Mouse (Mus musculus): ENCODE measurements at regions not wholly inside any gene's neighbourhood (a gene's known extent, or its start where the extent isn't known, plus 50 kb on each side); places are given as distances from the start of the nearest gene placed in this dataset.

- Histone ChIP-seq H3K36me3 (replicated peaks; ENCODE audit: control insufficient read depth, insufficient read depth) (no peaks in the 10 kb centered on the region), H3K9me3 (ENCODE audit: control insufficient read depth, low read length) (no peaks in the 10 kb centered on the region)
Measured at GRCm38 (mm10) chr14:46220483-46220882, 158.7 kb upstream of the Gm15217 start.

GRCm38 (mm10) chr14:46221897-46222669, 157.1 kb upstream of the Gm15217 start:
- no peaks in the 10 kb centered on the region for H3K4me1 ChIP-seq (replicated peaks; ENCODE audit: control insufficient read depth, insufficient read depth, low read length)
- no peak overlapping the region for H3K4me2 ChIP-seq (replicated peaks)
- H3K27me3 ChIP-seq (ENCODE audit: control insufficient read depth, insufficient read depth, low read length): no peaks in the 10 kb centered on the region
- ATAC-seq (ENCODE audit: low FRiP score) (no peak), DNase-seq (ENCODE audit: low spot score) (no peak)
- H3K27ac ChIP-seq: no peak overlapping the region
- H3K9me3 ChIP-seq (ENCODE audit: control insufficient read depth, low read length): no peaks in the 10 kb centered on the region
- H3K9ac ChIP-seq: no peak overlapping the region
- H3K4me3 ChIP-seq (replicated peaks; ENCODE audit: low read length): no peak overlapping the region
- H3K36me3 ChIP-seq (replicated peaks; ENCODE audit: control insufficient read depth, insufficient read depth): no peaks in the 10 kb centered on the region
- WGBS: 82% methylated on average over 4 of the region's 4 CpGs

More at GRCm38 (mm10) chr14:46220483-46220882, 158.7 kb upstream of the Gm15217 start:
- H3K4me3 ChIP-seq (replicated peaks; ENCODE audit: low read length): no peak overlapping the region
- no peak overlapping the region for H3K27ac ChIP-seq
- H3K9ac ChIP-seq: no peak overlapping the region
- no peak for ATAC-seq (ENCODE audit: low FRiP score)
- no peaks in the 10 kb centered on the region for H3K27me3 ChIP-seq (ENCODE audit: control insufficient read depth, insufficient read depth, low read length)
- no peaks in the 10 kb centered on the region for H3K4me1 ChIP-seq (replicated peaks; ENCODE audit: control insufficient read depth, insufficient read depth, low read length)
- H3K4me2 ChIP-seq (replicated peaks): no peak overlapping the region
- 90% methylated on average over 4 of the region's 4 CpGs for WGBS
- no peak for DNase-seq (ENCODE audit: low spot score)

GRCm38 (mm10) chr14:46223008-46223407, 156.2 kb upstream of the Gm15217 start:
- no peak overlapping the region for H3K9ac ChIP-seq
- no peaks in the 10 kb centered on the region for H3K9me3 ChIP-seq (ENCODE audit: control insufficient read depth, low read length)
- no peak overlapping the region for H3K4me2 ChIP-seq (replicated peaks)
- no peaks in the 10 kb centered on the region for H3K4me1 ChIP-seq (replicated peaks; ENCODE audit: control insufficient read depth, insufficient read depth, low read length)
- no peak overlapping the region for H3K27ac ChIP-seq
- H3K27me3 ChIP-seq (ENCODE audit: control insufficient read depth, insufficient read depth, low read length): no peaks in the 10 kb centered on the region
- DNase-seq (ENCODE audit: low spot score) (no peak), ATAC-seq (ENCODE audit: low FRiP score) (no peak)
- H3K36me3 ChIP-seq (replicated peaks; ENCODE audit: control insufficient read depth, insufficient read depth): no peaks in the 10 kb centered on the region
- 67% methylated on average over 6 of the region's 6 CpGs for WGBS
- no peak overlapping the region for H3K4me3 ChIP-seq (replicated peaks; ENCODE audit: low read length)

DNA sequence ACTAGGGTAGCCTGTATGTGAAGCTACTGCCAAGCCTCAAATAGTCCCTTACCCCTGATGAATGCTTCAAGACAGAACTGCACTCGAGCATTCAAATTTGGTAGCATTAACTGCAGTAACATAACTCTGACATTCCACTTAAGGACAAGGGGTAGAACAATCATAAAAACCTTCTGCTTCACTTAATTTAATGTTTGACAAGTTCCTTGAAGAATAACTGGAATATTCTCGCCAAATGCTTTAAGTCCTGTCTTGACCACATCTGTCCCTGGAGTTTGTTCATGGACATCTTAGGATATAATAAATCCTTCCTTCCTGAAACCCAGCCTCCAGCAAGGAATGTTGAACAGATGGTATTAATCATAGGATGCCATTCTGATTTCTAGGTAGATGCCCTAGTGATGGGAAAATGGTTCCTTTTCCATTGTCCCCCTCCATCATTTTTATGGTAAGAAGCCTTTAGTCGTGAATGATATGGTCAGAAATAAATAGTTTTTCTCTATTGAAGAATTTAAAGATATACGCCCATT, 154.7 kb upstream of the Gm15217 start:
- 90% methylated on average over 4 of the region's 4 CpGs for WGBS

DNA sequence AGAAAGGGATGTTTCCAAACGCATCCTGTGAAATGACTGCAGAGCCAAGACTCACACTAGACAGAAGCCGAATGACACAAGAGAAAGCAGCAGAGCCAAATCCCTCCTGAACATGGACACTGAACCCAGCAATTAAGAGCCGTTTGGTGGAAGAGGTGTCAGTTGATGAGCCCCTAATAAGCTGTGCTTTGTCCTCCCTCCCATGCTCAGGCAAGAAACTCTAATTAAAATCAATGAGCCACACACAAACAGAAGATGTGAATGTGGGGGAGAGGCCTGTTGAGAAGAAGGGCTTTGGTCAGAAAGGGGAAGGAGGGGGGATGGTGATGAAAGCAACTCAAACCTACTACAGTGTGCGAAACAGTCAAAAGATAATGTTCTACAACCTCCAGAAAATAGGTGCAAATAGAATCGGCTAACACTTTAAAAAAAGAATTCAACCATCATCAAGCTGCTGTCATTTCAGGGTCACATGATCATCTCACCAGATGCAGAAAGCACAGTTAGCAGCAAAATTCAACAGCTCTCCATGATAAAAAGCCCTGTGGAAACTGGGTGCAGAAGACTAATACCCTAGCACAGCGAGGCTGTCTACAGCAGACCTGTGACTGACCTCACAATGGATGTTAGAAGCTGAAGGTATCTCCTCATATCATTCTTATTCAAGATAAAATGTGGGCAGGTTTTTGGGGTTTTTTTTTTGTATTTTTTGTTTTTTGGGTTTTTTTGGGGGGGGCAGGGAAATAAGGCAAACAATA, 153.2 kb upstream of the Gm15217 start:
- Histone ChIP-seq H3K4me3 (replicated peaks; ENCODE audit: low read length) (no peak overlapping the region), H3K27ac (no peak overlapping the region), H3K9ac (no peak overlapping the region), H3K27me3 (ENCODE audit: control insufficient read depth, insufficient read depth, low read length) (no peaks in the 10 kb centered on the region), H3K36me3 (replicated peaks; ENCODE audit: control insufficient read depth, insufficient read depth) (no peaks in the 10 kb centered on the region), H3K4me1 (replicated peaks; ENCODE audit: control insufficient read depth, insufficient read depth, low read length) (no peaks in the 10 kb centered on the region), H3K4me2 (replicated peaks) (no peak overlapping the region), H3K9me3 (ENCODE audit: control insufficient read depth, low read length) (no peaks in the 10 kb centered on the region)
- no peak for DNase-seq (ENCODE audit: low spot score)
- ATAC-seq (ENCODE audit: low FRiP score): no peak
- WGBS: 64% methylated on average over 6 of the region's 6 CpGs

More for the DNA sequence above, 154.7 kb upstream of the Gm15217 start:
- Histone ChIP-seq H3K9me3 (ENCODE audit: control insufficient read depth, low read length) (no peaks in the 10 kb centered on the region), H3K4me1 (replicated peaks; ENCODE audit: control insufficient read depth, insufficient read depth, low read length) (no peaks in the 10 kb centered on the region), H3K36me3 (replicated peaks; ENCODE audit: control insufficient read depth, insufficient read depth) (no peaks in the 10 kb centered on the region), H3K4me3 (replicated peaks; ENCODE audit: low read length) (no peak overlapping the region), H3K4me2 (replicated peaks) (no peak overlapping the region), H3K9ac (no peak overlapping the region), H3K27ac (no peak overlapping the region), H3K27me3 (ENCODE audit: control insufficient read depth, insufficient read depth, low read length) (no peaks in the 10 kb centered on the region)
- ATAC-seq (ENCODE audit: low FRiP score): no peak
- DNase-seq (ENCODE audit: low spot score): no peak

- Histone ChIP-seq H3K4me1 (replicated peaks; ENCODE audit: control insufficient read depth, insufficient read depth, low read length) (no peaks in the 10 kb centered on the region), H3K27me3 (ENCODE audit: control insufficient read depth, insufficient read depth, low read length) (no peaks in the 10 kb centered on the region), H3K4me2 (replicated peaks) (no peak overlapping the region), H3K4me3 (replicated peaks; ENCODE audit: low read length) (no peak overlapping the region), H3K9me3 (ENCODE audit: control insufficient read depth, low read length) (no peaks in the 10 kb centered on the region), H3K36me3 (replicated peaks; ENCODE audit: control insufficient read depth, insufficient read depth) (no peaks in the 10 kb centered on the region), H3K27ac (no peak overlapping the region), H3K9ac (no peak overlapping the region)
- 44% methylated on average over 3 of the region's 3 CpGs for WGBS
- ATAC-seq (ENCODE audit: low FRiP score): no peak
- no peak for DNase-seq (ENCODE audit: low spot score)
Measured at GRCm38 (mm10) chr14:46234040-46234439, 145.2 kb upstream of the Gm15217 start.

DNA sequence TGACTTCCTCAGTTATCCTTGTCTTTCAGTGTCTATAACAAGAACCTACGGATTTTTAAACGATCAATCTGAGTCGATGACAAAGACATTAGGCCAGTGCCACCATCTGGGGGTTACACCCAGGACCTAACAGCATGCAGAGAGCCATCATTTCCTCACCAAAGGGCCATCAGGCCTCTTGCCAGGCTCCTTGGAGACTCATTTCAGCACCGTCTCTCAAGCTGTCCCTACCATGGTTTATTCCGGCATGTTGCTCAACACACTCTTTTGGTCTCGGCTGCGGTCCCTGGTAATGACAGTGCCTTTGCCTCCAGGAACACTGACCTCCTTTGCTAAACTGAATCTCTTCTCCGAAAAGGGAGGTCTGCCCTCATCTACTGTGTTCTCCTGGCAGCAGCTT, 144.4 kb upstream of the Gm15217 start:
- ATAC-seq (ENCODE audit: low FRiP score) (no peak), DNase-seq (ENCODE audit: low spot score) (no peak)
- H3K36me3 ChIP-seq (replicated peaks; ENCODE audit: control insufficient read depth, insufficient read depth): no peaks in the 10 kb centered on the region
- H3K9me3 ChIP-seq (ENCODE audit: control insufficient read depth, low read length): no peaks in the 10 kb centered on the region
- H3K4me1 ChIP-seq (replicated peaks; ENCODE audit: control insufficient read depth, insufficient read depth, low read length): no peaks in the 10 kb centered on the region
- H3K4me3 ChIP-seq (replicated peaks; ENCODE audit: low read length): no peak overlapping the region
- H3K27ac ChIP-seq: no peak overlapping the region
- no peaks in the 10 kb centered on the region for H3K27me3 ChIP-seq (ENCODE audit: control insufficient read depth, insufficient read depth, low read length)
- H3K4me2 ChIP-seq (replicated peaks): no peak overlapping the region
- no peak overlapping the region for H3K9ac ChIP-seq
- WGBS: 90% methylated on average over 8 of the region's 8 CpGs

DNA sequence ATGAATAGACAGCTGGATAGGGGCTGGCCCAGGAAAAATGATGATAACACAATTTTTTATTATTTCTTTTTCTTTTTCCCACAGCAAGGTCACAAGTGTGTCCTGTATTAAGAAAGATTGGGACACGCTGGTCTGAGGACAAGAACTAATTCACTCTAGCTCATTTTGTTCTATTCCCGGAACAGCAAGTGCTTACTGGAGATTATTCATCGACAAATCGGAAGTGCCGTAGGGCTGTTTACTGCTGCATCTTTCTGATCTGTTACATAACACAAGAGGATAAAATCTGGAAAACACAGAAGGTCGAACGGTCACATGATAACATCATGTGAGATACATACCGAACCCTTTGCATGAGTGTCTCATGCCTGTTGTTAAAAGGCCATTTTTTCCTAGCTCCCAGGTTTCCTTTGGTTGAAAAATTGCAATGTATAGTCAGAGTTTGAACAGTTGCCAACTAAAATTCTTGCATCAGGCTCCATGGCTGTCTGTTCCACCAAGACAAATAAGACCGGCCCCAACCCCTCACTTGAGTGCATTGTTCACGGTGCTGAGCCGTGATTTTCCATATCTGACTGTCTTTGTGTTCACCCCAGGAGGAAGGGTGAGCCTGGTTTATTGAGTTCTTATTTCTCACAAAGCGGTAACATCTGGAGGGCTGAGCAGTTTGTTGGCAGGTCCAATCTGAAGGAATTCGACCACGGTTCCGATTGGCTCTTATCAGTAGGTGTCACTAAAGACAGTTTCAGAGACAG, 139.0 kb upstream of the Gm15217 start:
- ATAC-seq (ENCODE audit: low FRiP score) (no peak), DNase-seq (ENCODE audit: low spot score) (no peak)
- H3K4me1 ChIP-seq (replicated peaks; ENCODE audit: control insufficient read depth, insufficient read depth, low read length): no peaks in the 10 kb centered on the region
- H3K9me3 ChIP-seq (ENCODE audit: control insufficient read depth, low read length): no peaks in the 10 kb centered on the region
- no peak overlapping the region for H3K4me2 ChIP-seq (replicated peaks)
- no peak overlapping the region for H3K4me3 ChIP-seq (replicated peaks; ENCODE audit: low read length)
- no peak overlapping the region for H3K9ac ChIP-seq
- WGBS: 78% methylated on average over 15 of the region's 15 CpGs
- no peak overlapping the region for H3K27ac ChIP-seq
- H3K36me3 ChIP-seq (replicated peaks; ENCODE audit: control insufficient read depth, insufficient read depth): no peaks in the 10 kb centered on the region
- no peaks in the 10 kb centered on the region for H3K27me3 ChIP-seq (ENCODE audit: control insufficient read depth, insufficient read depth, low read length)

DNA sequence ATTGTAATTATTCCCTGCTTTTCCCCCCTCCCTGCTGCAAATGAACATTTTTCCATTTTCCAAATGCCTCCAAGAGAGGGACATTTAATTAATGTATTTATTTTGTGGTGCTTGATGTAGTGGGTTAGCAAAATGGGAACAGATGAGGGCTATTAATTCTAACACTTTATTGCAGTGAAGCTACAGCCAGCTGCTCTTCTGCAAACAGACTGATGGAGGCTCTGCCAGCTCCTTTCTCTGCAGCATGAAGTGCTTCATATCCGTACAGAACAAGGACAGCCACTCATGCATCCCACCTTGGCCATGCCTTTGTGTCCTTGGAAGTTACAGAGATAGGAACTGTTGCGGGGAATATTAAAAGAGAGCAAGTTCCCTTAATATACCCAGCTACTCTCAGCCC, 138.3 kb upstream of the Gm15217 start:
- no peak overlapping the region for H3K9ac ChIP-seq
- ATAC-seq (ENCODE audit: low FRiP score) (no peak), DNase-seq (ENCODE audit: low spot score) (no peak)
- 84% methylated on average over 2 of the region's 2 CpGs for WGBS
- H3K36me3 ChIP-seq (replicated peaks; ENCODE audit: control insufficient read depth, insufficient read depth): no peaks in the 10 kb centered on the region
- no peak overlapping the region for H3K4me2 ChIP-seq (replicated peaks)
- H3K4me1 ChIP-seq (replicated peaks; ENCODE audit: control insufficient read depth, insufficient read depth, low read length): no peaks in the 10 kb centered on the region
- H3K27ac ChIP-seq: no peak overlapping the region
- H3K9me3 ChIP-seq (ENCODE audit: control insufficient read depth, low read length): no peaks in the 10 kb centered on the region
- H3K27me3 ChIP-seq (ENCODE audit: control insufficient read depth, insufficient read depth, low read length): no peaks in the 10 kb centered on the region
- H3K4me3 ChIP-seq (replicated peaks; ENCODE audit: low read length): no peak overlapping the region
